Mouse (Mus musculus) forebrain, embryonic 13.5 days (tissue): ENCODE measurements at regions not wholly inside any gene's neighbourhood (a gene's known extent, or its start where the extent isn't known, plus 50 kb on each side); places are given as distances from the start of the nearest gene placed in this dataset.

Source experiments
- ATAC-seq: fragments of 200-750 bp; cut with Nextera tagmentation; 2 replicates; pipeline ENCODE4 v1.8.0; 2017
- H3K27ac ChIP-seq: fragments of 300-500 bp; sonication (generic); 2 replicates; pipeline ENCODE4 v1.5.1; 2015; ENCODE audit warnings: inconsistent platforms, mild to moderate bottlenecking, moderate library complexity
- H3K27me3 ChIP-seq: fragments of 300-500 bp; sonication (generic); 2 replicates; pipeline ENCODE4 v1.6.1; 2015; ENCODE audit warnings: mild to moderate bottlenecking, inconsistent platforms
- H3K36me3 ChIP-seq: fragments of 300-500 bp; sonication (generic); 2 replicates; pipeline ENCODE4 v1.6.1; 2015; ENCODE audit warnings: mild to moderate bottlenecking, inconsistent platforms; ENCODE audit not compliant: poor library complexity, severe bottlenecking
- H3K4me1 ChIP-seq: fragments of 300-500 bp; sonication (generic); 2 replicates; pipeline ENCODE4 v1.6.1; 2015; ENCODE audit warnings: inconsistent platforms
- H3K4me2 ChIP-seq: fragments of 300-500 bp; sonication (generic); 2 replicates; pipeline ENCODE4 v1.6.1; 2015; ENCODE audit warnings: inconsistent platforms, mild to moderate bottlenecking, moderate library complexity
- H3K4me3 ChIP-seq: fragments of 300-500 bp; sonication (generic); 2 replicates; pipeline ENCODE4 v1.5.1; 2015; ENCODE audit warnings: mild to moderate bottlenecking, inconsistent platforms
- H3K9ac ChIP-seq: fragments of 300-500 bp; sonication (generic); 2 replicates; pipeline ENCODE4 v1.6.1; 2015; ENCODE audit warnings: mild to moderate bottlenecking, inconsistent platforms
- H3K9me3 ChIP-seq: fragments of 300-500 bp; sonication (generic); replicated peaks from 2 replicates; pipeline ENCODE4 v1.6.1; 2016; ENCODE audit warnings: inconsistent platforms
- WGBS: fragments of 180-500 bp; shearing (Covaris S2); methylation state at CpG from one replicate; pipeline ENCODE4 v1.1.7; 2015; 5-methylcytosine and 5-hydroxymethylcytosine counted together

DNA sequence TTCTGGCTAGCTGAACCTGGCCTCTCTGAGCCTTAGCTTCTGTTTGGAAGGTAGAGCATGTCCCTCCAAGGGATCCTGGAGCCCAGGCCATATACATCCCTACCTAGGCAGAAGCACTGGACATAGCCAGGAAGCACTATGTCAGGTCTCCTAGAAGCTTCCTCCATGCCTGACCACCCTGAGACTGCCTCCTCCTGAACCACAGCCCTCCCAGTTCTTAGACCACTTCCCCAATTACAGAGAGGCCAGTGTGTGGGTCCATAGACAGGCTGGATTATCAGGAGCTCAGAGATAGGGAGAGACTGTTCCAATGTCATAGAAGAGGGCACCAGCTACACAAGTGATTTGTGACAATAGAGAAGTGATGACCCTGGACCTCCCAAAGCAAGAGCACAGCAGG lies 72.0 kb downstream of the Rplp1 start:
- Histone ChIP-seq H3K4me3 (no peak overlapping the region), H3K9me3 (no peaks in the 10 kb centered on the region), H3K36me3 (no peaks in the 10 kb centered on the region), H3K4me1 (peaks cover 6% of the 10 kb centered on the region; the same call in 1 of the 2 replicates), H3K27ac (no peak overlapping the region), H3K4me2 (no peak overlapping the region), H3K9ac (no peak overlapping the region), H3K27me3 (no peaks in the 10 kb centered on the region)
- no peak for ATAC-seq

DNA sequence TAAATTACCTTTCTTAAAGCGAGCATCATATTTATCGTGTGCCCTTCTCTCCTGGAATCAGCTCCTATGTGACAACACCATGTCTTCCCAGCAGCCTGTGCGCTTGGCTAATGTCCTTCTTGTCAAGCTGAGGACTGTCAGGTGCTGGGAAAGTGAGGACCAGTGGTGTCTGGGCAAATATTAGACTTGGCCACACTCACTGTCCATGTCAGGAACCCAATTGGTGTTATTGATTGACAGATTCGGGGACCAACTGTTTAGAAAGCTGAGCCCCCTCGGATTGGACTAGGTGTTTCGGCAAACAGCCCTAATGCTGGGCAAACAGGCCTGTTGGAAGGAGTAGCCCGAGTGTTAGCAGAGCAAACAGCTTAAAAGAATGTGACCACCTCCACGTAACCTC lies 73.1 kb downstream of the Rplp1 start:
- Histone ChIP-seq H3K4me3 (no peak overlapping the region), H3K27ac (no peak overlapping the region), H3K9me3 (no peaks in the 10 kb centered on the region), H3K36me3 (no peaks in the 10 kb centered on the region), H3K27me3 (no peaks in the 10 kb centered on the region), H3K4me2 (no peak overlapping the region), H3K4me1 (peaks cover 6% of the 10 kb centered on the region; the same call in 1 of the 2 replicates), H3K9ac (no peak overlapping the region)
- ATAC-seq = no peak
- 87% methylated on average over 8 of the region's 8 CpGs for WGBS

DNA sequence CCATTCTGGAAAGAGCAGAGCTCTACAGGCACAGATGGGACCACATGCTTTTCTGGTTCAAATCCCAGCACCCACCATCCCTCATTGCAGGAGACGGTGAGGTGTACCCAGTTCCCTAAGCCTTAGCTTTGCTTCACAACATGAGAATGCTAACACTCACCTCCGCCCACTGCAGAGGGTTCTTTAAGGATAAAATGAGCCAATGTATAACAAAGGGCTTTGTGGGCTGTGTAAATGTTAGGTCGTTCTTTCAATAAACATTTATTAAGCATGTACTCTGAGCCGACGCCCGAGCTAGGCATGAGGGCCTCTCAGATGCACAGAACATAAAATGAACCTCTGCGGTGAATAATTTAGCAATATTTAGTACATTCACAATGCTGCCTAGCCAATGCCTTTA lies 74.0 kb downstream of the Rplp1 start:
- 89% methylated on average over 7 of the region's 7 CpGs for whole genome bisulfite sequencing
- no peak for ATAC-seq
- no peaks in the 10 kb centered on the region for H3K36me3 ChIP-seq
- H3K4me2 ChIP-seq = no peak overlapping the region
- peaks cover 6% of the 10 kb centered on the region; the same call in 1 of the 2 replicates for H3K4me1 ChIP-seq
- H3K27me3 ChIP-seq = no peaks in the 10 kb centered on the region
- no peak overlapping the region for H3K9ac ChIP-seq
- no peak overlapping the region for H3K4me3 ChIP-seq
- no peak overlapping the region for H3K27ac ChIP-seq
- no peaks in the 10 kb centered on the region for H3K9me3 ChIP-seq

DNA sequence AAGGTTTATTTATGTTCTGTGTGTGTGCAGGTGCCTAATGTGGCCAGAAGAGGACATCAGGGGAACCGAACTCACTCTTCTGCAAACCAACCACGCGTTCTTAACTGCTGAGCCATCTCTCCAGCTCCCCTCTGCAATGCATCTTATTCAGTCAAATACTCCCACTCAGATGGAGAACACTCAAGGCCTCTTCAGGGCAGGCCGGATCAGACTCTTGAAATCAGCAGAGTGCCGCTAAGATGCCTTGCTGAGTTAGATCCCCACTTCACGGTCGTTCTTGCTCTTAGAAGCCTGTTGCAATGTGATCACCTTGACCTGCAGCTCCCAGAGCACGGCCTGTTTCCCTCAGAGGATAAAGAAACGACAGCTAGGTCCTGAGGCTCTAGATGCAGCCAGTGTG lies 81.1 kb downstream of the Rplp1 start:
- no peak overlapping the region for H3K27ac ChIP-seq
- H3K9ac ChIP-seq = no peak overlapping the region; the same call in 1 of the 2 replicates
- no peaks in the 10 kb centered on the region for H3K9me3 ChIP-seq
- H3K4me3 ChIP-seq = no peak overlapping the region
- 71% methylated on average over 9 of the region's 9 CpGs for WGBS
- peaks cover 8% of the 10 kb centered on the region; the same call in 1 of the 2 replicates for H3K4me1 ChIP-seq
- no peaks in the 10 kb centered on the region for H3K36me3 ChIP-seq
- H3K27me3 ChIP-seq = peaks cover 4% of the 10 kb centered on the region; the same call in 1 of the 2 replicates
- no peak for ATAC-seq
- no peak overlapping the region for H3K4me2 ChIP-seq

DNA sequence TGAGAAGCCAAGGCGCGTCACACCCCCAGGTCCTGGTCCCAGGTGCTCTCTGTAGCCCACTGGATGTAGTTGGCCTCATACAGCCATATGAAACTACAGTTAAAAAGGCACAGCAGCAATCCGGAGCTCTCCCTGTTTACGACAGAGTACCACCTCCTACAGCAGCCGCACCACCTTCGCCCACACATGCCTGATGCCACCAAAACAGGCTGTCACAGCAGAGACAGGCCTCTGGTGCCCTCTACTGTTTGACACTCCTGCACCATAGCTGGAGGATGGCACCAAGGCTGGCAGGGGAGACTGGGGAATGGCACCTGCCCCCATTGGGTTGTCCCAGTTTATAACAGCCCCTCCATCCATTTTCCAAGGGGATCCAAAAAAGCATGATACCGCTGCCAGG lies 84.1 kb downstream of the Rplp1 start:
- WGBS = 62% methylated on average over 7 of the region's 7 CpGs
- H3K4me1 ChIP-seq = peaks cover 8% of the 10 kb centered on the region; the same call in 1 of the 2 replicates
- no peak overlapping the region for H3K27ac ChIP-seq
- H3K9ac ChIP-seq = no peak overlapping the region
- H3K27me3 ChIP-seq = peaks cover 8% of the 10 kb centered on the region
- H3K4me2 ChIP-seq = no peak overlapping the region
- H3K36me3 ChIP-seq = no peaks in the 10 kb centered on the region
- H3K4me3 ChIP-seq = no peak overlapping the region
- ATAC-seq = peak; percentile 75; the same call in 1 of the 2 replicates
- H3K9me3 ChIP-seq = no peaks in the 10 kb centered on the region

DNA sequence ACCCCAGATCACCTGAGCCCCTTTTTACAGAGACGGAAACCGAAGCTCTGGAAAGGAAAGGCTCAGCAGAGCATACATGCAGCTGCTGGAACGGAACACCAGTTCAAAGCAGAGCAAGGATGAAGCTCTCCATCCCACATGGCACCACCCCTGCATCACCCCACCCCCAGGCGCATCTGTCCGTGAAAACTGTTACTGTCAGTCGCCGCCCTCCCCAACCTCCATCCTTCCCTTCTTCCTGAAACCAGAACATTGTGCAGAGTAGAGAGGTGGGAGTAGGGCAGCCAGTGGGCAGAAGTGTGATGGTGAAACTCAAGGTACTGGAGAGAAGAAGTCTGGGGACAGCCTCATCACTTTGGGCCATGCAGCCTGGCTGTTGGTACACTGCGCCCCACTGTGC lies 84.6 kb downstream of the Rplp1 start:
- peaks cover 8% of the 10 kb centered on the region for H3K27me3 ChIP-seq
- H3K9me3 ChIP-seq = no peaks in the 10 kb centered on the region
- H3K9ac ChIP-seq = no peak overlapping the region
- H3K4me2 ChIP-seq = no peak overlapping the region
- WGBS = 94% methylated on average over 8 of the region's 8 CpGs
- peaks cover 8% of the 10 kb centered on the region; the same call in 1 of the 2 replicates for H3K4me1 ChIP-seq
- H3K27ac ChIP-seq = no peak overlapping the region
- H3K36me3 ChIP-seq = no peaks in the 10 kb centered on the region
- H3K4me3 ChIP-seq = no peak overlapping the region
- ATAC-seq = no peak

DNA sequence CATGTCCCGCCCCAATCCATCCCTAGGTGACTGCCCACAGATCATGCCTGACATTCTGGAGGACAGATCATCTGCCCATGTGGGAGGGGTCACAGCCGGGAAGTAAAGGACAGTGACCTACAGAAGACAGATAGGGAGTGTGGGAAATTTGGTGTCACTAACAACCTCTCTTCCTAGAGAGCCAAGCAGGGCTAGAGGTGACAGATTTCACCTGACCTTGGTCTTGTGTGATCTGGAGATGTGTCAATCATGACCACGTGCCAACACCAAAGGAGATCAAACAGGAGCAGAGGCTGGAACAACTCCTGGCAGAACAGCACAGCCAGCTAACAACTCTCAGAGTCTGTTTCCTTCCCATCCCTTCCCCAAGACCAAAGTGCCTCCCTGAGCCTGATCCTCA lies 85.0 kb downstream of the Rplp1 start:
- H3K27me3 ChIP-seq = peaks cover 8% of the 10 kb centered on the region
- no peaks in the 10 kb centered on the region for H3K9me3 ChIP-seq
- no peak for ATAC-seq
- 85% methylated on average over 3 of the region's 3 CpGs for WGBS
- no peak overlapping the region for H3K4me3 ChIP-seq
- no peak overlapping the region for H3K27ac ChIP-seq
- peaks cover 8% of the 10 kb centered on the region; the same call in 1 of the 2 replicates for H3K4me1 ChIP-seq
- no peaks in the 10 kb centered on the region for H3K36me3 ChIP-seq
- H3K4me2 ChIP-seq = no peak overlapping the region
- no peak overlapping the region for H3K9ac ChIP-seq

DNA sequence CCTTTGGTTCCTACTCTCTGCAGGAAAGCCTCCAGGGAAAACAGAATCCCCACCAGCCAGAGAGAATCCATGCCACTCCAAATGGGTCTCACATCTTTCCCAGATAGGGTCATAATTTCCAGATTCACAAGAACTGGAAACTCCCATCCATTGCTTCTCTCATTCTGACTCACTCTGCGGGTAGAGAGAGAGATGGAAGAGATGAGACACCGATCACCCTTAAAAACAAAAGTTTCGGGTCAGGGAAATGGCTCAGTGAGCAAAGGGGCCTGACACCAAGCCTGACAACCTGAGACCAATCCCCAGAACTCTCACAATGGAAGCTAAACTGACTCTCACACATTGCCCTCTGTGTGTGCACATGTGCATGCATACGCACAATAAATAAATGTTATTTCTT lies 86.6 kb downstream of the Rplp1 start:
- H3K27me3 ChIP-seq = peaks cover 8% of the 10 kb centered on the region
- peaks cover 8% of the 10 kb centered on the region; the same call in 1 of the 2 replicates for H3K4me1 ChIP-seq
- no peak overlapping the region for H3K4me2 ChIP-seq
- no peak overlapping the region for H3K27ac ChIP-seq
- no peaks in the 10 kb centered on the region for H3K9me3 ChIP-seq
- H3K9ac ChIP-seq = no peak overlapping the region
- WGBS = 96% methylated on average over 4 of the region's 4 CpGs
- H3K36me3 ChIP-seq = no peaks in the 10 kb centered on the region
- ATAC-seq = no peak
- H3K4me3 ChIP-seq = no peak overlapping the region

DNA sequence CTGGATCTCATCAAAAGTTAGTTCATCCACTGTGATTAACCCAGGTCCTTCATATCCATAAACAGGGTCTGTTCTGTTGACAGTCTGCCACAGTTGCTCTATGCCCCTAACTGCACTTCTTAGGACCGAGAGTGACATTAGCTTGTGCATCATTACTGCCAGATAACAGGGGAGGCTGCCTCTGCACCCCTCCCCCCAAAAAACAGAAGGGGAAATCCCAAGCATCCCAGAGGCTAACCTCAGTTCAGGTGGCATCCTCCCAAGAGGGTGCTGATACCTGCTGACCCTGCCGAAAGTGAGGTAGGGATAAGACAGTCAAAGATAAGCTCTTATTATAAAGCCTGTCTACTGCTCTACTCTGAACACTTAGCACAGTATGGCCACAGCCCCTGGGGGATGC lies 87.3 kb downstream of the Rplp1 start:
- H3K9me3 ChIP-seq = no peaks in the 10 kb centered on the region
- H3K9ac ChIP-seq = no peak overlapping the region

DNA sequence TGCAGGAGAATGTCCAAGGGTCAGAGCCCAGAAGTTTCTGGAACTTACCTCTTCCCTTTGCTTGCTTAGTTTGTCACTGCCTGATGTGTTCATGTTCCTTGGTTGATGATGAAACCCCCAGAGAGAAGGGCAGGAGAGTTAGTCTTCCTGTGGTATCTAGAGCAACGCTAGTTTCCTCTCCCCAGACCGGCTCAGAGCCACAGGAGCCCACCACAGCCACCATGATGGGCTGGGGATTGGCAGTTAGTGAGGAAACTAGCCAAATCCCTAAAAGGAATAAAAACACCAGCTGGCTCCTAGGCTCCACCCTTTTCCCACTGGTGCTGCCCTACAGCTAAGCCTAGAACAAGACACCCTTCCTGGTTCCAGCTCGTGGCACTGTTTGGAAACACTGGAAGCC lies 87.9 kb downstream of the Rplp1 start:
- Histone ChIP-seq H3K9me3 (no peaks in the 10 kb centered on the region), H3K36me3 (no peaks in the 10 kb centered on the region), H3K27ac (no peak overlapping the region), H3K9ac (no peak overlapping the region), H3K27me3 (peaks cover 8% of the 10 kb centered on the region), H3K4me1 (peaks cover 8% of the 10 kb centered on the region; the same call in 1 of the 2 replicates), H3K4me2 (no peak overlapping the region), H3K4me3 (no peak overlapping the region)
- WGBS = 67% methylated on average over 3 of the region's 3 CpGs
- no peak for ATAC-seq

More for the DNA sequence above, 87.3 kb downstream of the Rplp1 start:
- Histone ChIP-seq H3K27ac (no peak overlapping the region), H3K36me3 (no peaks in the 10 kb centered on the region), H3K4me2 (no peak overlapping the region), H3K27me3 (peaks cover 8% of the 10 kb centered on the region), H3K4me3 (no peak overlapping the region), H3K4me1 (peaks cover 8% of the 10 kb centered on the region; the same call in 1 of the 2 replicates)
- ATAC-seq = no peak
- 95% methylated on average over 2 of the region's 2 CpGs for WGBS

DNA sequence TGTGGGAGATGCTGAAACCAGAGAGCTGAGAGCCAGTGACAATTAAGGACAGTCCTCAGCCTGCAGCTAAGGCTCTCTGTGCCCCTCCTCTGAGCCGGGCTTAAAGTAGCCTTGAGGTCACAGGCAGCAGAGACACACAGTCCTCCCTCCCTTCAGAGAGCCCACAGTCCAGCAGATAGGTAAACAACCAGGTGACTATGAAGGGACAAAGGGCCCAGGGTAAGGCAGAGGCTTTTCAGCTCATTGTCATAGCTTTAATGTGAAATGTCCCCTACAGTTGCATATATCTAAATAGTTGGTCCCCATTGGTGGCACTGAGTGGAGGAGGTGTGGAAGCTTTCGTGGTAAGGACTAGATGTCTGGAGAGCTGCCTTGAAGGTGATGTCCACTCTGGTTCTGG lies 88.5 kb downstream of the Rplp1 start:
- WGBS = 72% methylated on average over 2 of the region's 2 CpGs
- no peak overlapping the region for H3K9ac ChIP-seq
- ATAC-seq = no peak
- no peak overlapping the region for H3K4me3 ChIP-seq
- H3K27ac ChIP-seq = no peak overlapping the region
- H3K27me3 ChIP-seq = peaks cover 8% of the 10 kb centered on the region
- no peak overlapping the region for H3K4me2 ChIP-seq
- peaks cover 8% of the 10 kb centered on the region; the same call in 1 of the 2 replicates for H3K4me1 ChIP-seq
- H3K36me3 ChIP-seq = no peaks in the 10 kb centered on the region
- no peaks in the 10 kb centered on the region for H3K9me3 ChIP-seq

DNA sequence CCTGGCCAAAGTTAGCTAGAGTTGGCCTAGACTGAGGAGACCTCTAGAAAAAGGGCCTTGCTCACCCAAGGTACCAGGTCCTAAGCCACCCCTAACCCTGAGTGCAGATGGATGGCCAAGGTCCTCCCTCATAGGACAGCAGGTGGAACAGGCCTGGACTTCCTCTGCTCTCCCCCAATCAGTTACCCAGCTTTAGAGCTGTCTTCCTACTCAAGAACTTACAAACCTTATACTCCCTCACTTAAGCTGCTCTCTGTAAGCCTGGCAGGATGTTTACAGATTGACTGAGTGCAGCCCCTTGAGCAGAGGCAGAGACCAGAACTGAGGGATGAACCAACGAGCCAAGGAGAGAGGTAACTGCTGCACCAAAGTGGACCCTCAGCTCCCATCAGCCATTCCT lies 94.5 kb downstream of the Rplp1 start:
- H3K4me1 ChIP-seq = peaks cover 8% of the 10 kb centered on the region
- no peak overlapping the region for H3K9ac ChIP-seq
- H3K4me2 ChIP-seq = no peak overlapping the region
- H3K36me3 ChIP-seq = no peaks in the 10 kb centered on the region
- 89% methylated on average over 1 of the region's 1 CpGs for WGBS
- H3K4me3 ChIP-seq = no peak overlapping the region
- no peak for ATAC-seq
- H3K27me3 ChIP-seq = 0 out of 2 replicates have a peak, but pooled peaks cover 2% of the 10 kb centered on the region
- no peaks in the 10 kb centered on the region for H3K9me3 ChIP-seq
- H3K27ac ChIP-seq = no peak overlapping the region

DNA sequence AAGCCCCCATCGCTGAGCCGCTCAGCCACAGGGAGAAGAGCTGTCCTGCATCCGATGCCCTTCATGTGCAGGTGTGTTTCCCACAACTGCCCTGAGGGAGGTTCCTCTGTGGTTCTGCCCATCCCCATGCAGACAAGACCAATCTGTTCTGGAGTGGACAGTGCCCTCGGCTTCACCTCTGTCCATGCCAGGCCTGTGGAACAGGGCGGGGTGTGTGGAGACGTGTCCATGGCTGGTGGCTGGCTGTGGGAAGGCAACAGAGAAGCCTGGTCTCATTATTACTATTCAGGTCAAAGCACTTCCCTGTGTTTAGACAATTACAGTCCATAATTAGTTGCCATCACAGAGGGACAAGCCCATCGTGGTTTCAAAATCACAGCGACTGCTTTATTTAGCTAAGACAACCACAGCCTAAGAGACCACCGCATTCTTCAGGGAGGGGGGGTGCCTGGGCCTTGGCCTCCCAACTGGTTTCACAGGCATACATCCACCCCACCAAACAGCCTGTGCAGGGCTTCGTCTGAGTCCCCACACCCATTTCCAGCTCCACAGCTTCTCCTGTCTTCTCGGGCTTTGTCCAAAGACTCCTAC lies 97.7 kb downstream of the Rplp1 start:
- Histone ChIP-seq H3K4me3 (no peak overlapping the region), H3K9me3 (no peaks in the 10 kb centered on the region), H3K4me2 (no peak overlapping the region), H3K36me3 (no peaks in the 10 kb centered on the region), H3K27me3 (0 out of 2 replicates have a peak, but pooled peaks cover 2% of the 10 kb centered on the region), H3K27ac (no peak overlapping the region), H3K4me1 (peaks cover 8% of the 10 kb centered on the region), H3K9ac (no peak overlapping the region)
- WGBS = 66% methylated on average over 11 of the region's 11 CpGs
- ATAC-seq = no peak
